Mouse (Mus musculus): ENCODE measurements around the gene Cux2. TPM values are rescaled to one million over a fixed set of nuclear protein-coding genes. Genes with fewer than 3 reads are reported as not detected.

Cux2 gene
- polyA plus RNA-seq, 1 experiment: 36.7 TPM

GRCm38 (mm10) chr5:122014671-122015070 is 35.2 kb downstream of the Cux2 start:
- 82% methylated on average over 8 of the region's 8 CpGs for WGBS
- no peak for DNase-seq
- Histone ChIP-seq H3K27ac (ENCODE audit: insufficient read depth, low read length) (no peak overlapping the region), H3K27me3 (ENCODE audit: control insufficient read depth, insufficient read depth, low read length) (no peaks in the 10 kb centered on the region), H3K4me3 (replicated peaks; ENCODE audit: insufficient read depth, low read depth, low read length) (no peak overlapping the region), H3K4me1 (ENCODE audit: control insufficient read depth, insufficient read depth, low read length) (no peaks in the 10 kb centered on the region; the same call in 1 of the 2 replicates)
- TF ChIP-seq CTCF (IDR thresholded peaks at IDR 0.05; ENCODE audit: borderline replicate concordance, insufficient read depth, low read depth, low read length): no peak

- WGBS: 59% methylated on average over 9 of the region's 9 CpGs
- no peak for DNase-seq
- Histone ChIP-seq H3K4me3 (replicated peaks; ENCODE audit: insufficient read depth, low read depth, low read length) (no peak overlapping the region), H3K27me3 (ENCODE audit: control insufficient read depth, insufficient read depth, low read length) (no peaks in the 10 kb centered on the region), H3K4me1 (ENCODE audit: control insufficient read depth, insufficient read depth, low read length) (no peaks in the 10 kb centered on the region), H3K27ac (ENCODE audit: insufficient read depth, low read length) (no peak overlapping the region)
- TF ChIP-seq CTCF (IDR thresholded peaks at IDR 0.05; ENCODE audit: borderline replicate concordance, insufficient read depth, low read depth, low read length): no peak
- no peak for TF ChIP-seq POLR2A (IDR thresholded peaks at IDR 0.05; ENCODE audit: borderline replicate concordance, insufficient read depth, low read length)
Observed at GRCm38 (mm10) chr5:122011289-122011688, 38.6 kb downstream of the Cux2 start.

GRCm38 (mm10) chr5:122007946-122008441 is 41.9 kb downstream of the Cux2 start:
- WGBS: 83% methylated on average over 10 of the region's 10 CpGs
- Histone ChIP-seq H3K4me1 (ENCODE audit: control insufficient read depth, insufficient read depth, low read length) (0 out of 2 replicates have a peak, but pooled peaks cover 4% of the 10 kb centered on the region), H3K27me3 (ENCODE audit: control insufficient read depth, insufficient read depth, low read length) (no peaks in the 10 kb centered on the region), H3K4me3 (replicated peaks; ENCODE audit: insufficient read depth, low read depth, low read length) (no peak overlapping the region), H3K27ac (ENCODE audit: insufficient read depth, low read length) (no peak overlapping the region)
- no peak for TF ChIP-seq POLR2A (IDR thresholded peaks at IDR 0.05; ENCODE audit: borderline replicate concordance, insufficient read depth, low read length)
- no peak for TF ChIP-seq CTCF (IDR thresholded peaks at IDR 0.05; ENCODE audit: borderline replicate concordance, insufficient read depth, low read depth, low read length)
- no peak for DNase-seq

- TF ChIP-seq POLR2A (IDR thresholded peaks at IDR 0.05; ENCODE audit: borderline replicate concordance, insufficient read depth, low read length) (no peak), CTCF (IDR thresholded peaks at IDR 0.05; ENCODE audit: borderline replicate concordance, insufficient read depth, low read depth, low read length) (no peak)
- H3K4me3 ChIP-seq (replicated peaks; ENCODE audit: insufficient read depth, low read depth, low read length): no peak overlapping the region
- peaks cover 15% of the 10 kb centered on the region for H3K4me1 ChIP-seq (ENCODE audit: control insufficient read depth, insufficient read depth, low read length)
- H3K27ac ChIP-seq (ENCODE audit: insufficient read depth, low read length): no peak overlapping the region
- no peak for DNase-seq
- WGBS: 93% methylated on average over 6 of the region's 6 CpGs
- no peaks in the 10 kb centered on the region for H3K27me3 ChIP-seq (ENCODE audit: control insufficient read depth, insufficient read depth, low read length)
Observed at GRCm38 (mm10) chr5:122003460-122003859, 46.4 kb downstream of the Cux2 start.

- Histone ChIP-seq H3K4me3 (replicated peaks; ENCODE audit: insufficient read depth, low read depth, low read length) (no peak overlapping the region), H3K4me1 (ENCODE audit: control insufficient read depth, insufficient read depth, low read length) (peaks cover 15% of the 10 kb centered on the region), H3K27ac (ENCODE audit: insufficient read depth, low read length) (no peak overlapping the region), H3K27me3 (ENCODE audit: control insufficient read depth, insufficient read depth, low read length) (no peaks in the 10 kb centered on the region)
- DNase-seq: no peak
- 76% methylated on average over 18 of the region's 18 CpGs for WGBS
- no peak for TF ChIP-seq POLR2A (IDR thresholded peaks at IDR 0.05; ENCODE audit: borderline replicate concordance, insufficient read depth, low read length)
- no peak for TF ChIP-seq CTCF (IDR thresholded peaks at IDR 0.05; ENCODE audit: borderline replicate concordance, insufficient read depth, low read depth, low read length)
Observed at GRCm38 (mm10) chr5:122002148-122002547, 47.8 kb downstream of the Cux2 start.

- peaks cover 15% of the 10 kb centered on the region for H3K4me1 ChIP-seq (ENCODE audit: control insufficient read depth, insufficient read depth, low read length)
- no peak overlapping the region for H3K4me3 ChIP-seq (replicated peaks; ENCODE audit: insufficient read depth, low read depth, low read length)
- WGBS: 72% methylated on average over 9 of the region's 9 CpGs
- H3K27ac ChIP-seq (ENCODE audit: insufficient read depth, low read length): no peak overlapping the region
- TF ChIP-seq CTCF (IDR thresholded peaks at IDR 0.05; ENCODE audit: borderline replicate concordance, insufficient read depth, low read depth, low read length) (no peak), POLR2A (IDR thresholded peaks at IDR 0.05; ENCODE audit: borderline replicate concordance, insufficient read depth, low read length) (no peak)
- no peak for DNase-seq
- no peaks in the 10 kb centered on the region for H3K27me3 ChIP-seq (ENCODE audit: control insufficient read depth, insufficient read depth, low read length)
Observed at GRCm38 (mm10) chr5:122001311-122001710, 48.6 kb downstream of the Cux2 start.

- WGBS: 16% methylated on average over 16 of the region's 16 CpGs
- no peak overlapping the region for H3K4me3 ChIP-seq (replicated peaks; ENCODE audit: insufficient read depth, low read depth, low read length)
Observed at GRCm38 (mm10) chr5:122000381-122000780, 49.5 kb downstream of the Cux2 start.

GRCm38 (mm10) chr5:121998981-121999795 is 50.7 kb downstream of the Cux2 start:
- Histone ChIP-seq H3K27me3 (ENCODE audit: control insufficient read depth, insufficient read depth, low read length) (no peaks in the 10 kb centered on the region), H3K4me3 (replicated peaks; ENCODE audit: insufficient read depth, low read depth, low read length) (no peak overlapping the region), H3K27ac (ENCODE audit: insufficient read depth, low read length) (no peak overlapping the region), H3K4me1 (ENCODE audit: control insufficient read depth, insufficient read depth, low read length) (peaks cover 12% of the 10 kb centered on the region)
- DNase-seq: peak; percentile 39 to 49
- peak; percentile 58; the same call in 1 of the 2 replicates for TF ChIP-seq CTCF (IDR thresholded peaks at IDR 0.05; ENCODE audit: borderline replicate concordance, insufficient read depth, low read depth, low read length)
- TF ChIP-seq POLR2A (IDR thresholded peaks at IDR 0.05; ENCODE audit: borderline replicate concordance, insufficient read depth, low read length): no peak
- WGBS: 74% methylated on average over 10 of the region's 10 CpGs

More at GRCm38 (mm10) chr5:122000381-122000780, 49.5 kb downstream of the Cux2 start:
- DNase-seq: peak; percentile 15 to 24
- TF ChIP-seq CTCF (IDR thresholded peaks at IDR 0.05; ENCODE audit: borderline replicate concordance, insufficient read depth, low read depth, low read length): no peak
- Histone ChIP-seq H3K27me3 (ENCODE audit: control insufficient read depth, insufficient read depth, low read length) (no peaks in the 10 kb centered on the region), H3K4me1 (ENCODE audit: control insufficient read depth, insufficient read depth, low read length) (peaks cover 15% of the 10 kb centered on the region), H3K27ac (ENCODE audit: insufficient read depth, low read length) (no peak overlapping the region)

Measured in cerebellum, adult 2 months (tissue).